ENCODE assay signal across 7 mouse cellular contexts in genomic region chr11:120484265-120484981, GRCm38 (mm10). TPM values are rescaled to one million over a fixed set of nuclear protein-coding genes. Genes with fewer than 3 reads are reported as not detected.
DNase-seq lines count a peak whose midpoint lies in the region; ATAC-seq and TF ChIP-seq lines count a peak whose summit lies in the region.

Mrpl12 (plus strand) TSS chr11:120484613.

- H3K9ac ChIP-seq in embryonic facial prominence, embryonic 12.5 days = peak within 1 kb of the TSS; percentile 80
- peak within 1 kb of the TSS; percentile 89 for H3K9ac ChIP-seq in limb, embryonic 12.5 days (replicated peaks)
- peak within 1 kb of the TSS; percentile 93 for H3K9ac ChIP-seq in midbrain, embryonic 15.5 days

- TF ChIP-seq CTCF in kidney, adult 2 months (conservative IDR thresholded peaks at IDR 0.05; ENCODE audit: insufficient read depth, insufficient read length, low read depth, low read length) = 0 out of 2 replicates have a peak, but pooled peaks have one; percentile 3
- no peak for TF ChIP-seq CTCF in spleen, adult 2 months (IDR thresholded peaks at IDR 0.05; ENCODE audit: extremely low read depth, insufficient read depth, insufficient read length, insufficient replicate concordance)

- H3K4me3 ChIP-seq in embryonic facial prominence, embryonic 12.5 days = peak within 1 kb of the TSS; percentile 87
- H3K4me3 ChIP-seq in kidney, adult 2 months (ENCODE audit: insufficient read depth, low read depth, low read length) = peak within 1 kb of the TSS; percentile 92
- H3K4me3 ChIP-seq in limb, embryonic 12.5 days (replicated peaks) = peak within 1 kb of the TSS; percentile 96
- H3K4me3 ChIP-seq in midbrain, embryonic 15.5 days = peak within 1 kb of the TSS; percentile 81
- H3K4me3 ChIP-seq in spleen, adult 2 months (ENCODE audit: extremely low read depth, insufficient read depth, insufficient read length) = peak within 1 kb of the TSS; percentile 87

- no peaks in the 10 kb centered on the region for H3K9me3 ChIP-seq in embryonic facial prominence, embryonic 12.5 days
- no peaks in the 10 kb centered on the region for H3K9me3 ChIP-seq in limb, embryonic 12.5 days
- H3K9me3 ChIP-seq in midbrain, embryonic 15.5 days = no peaks in the 10 kb centered on the region

- peak within 1 kb of the TSS; percentile 75 for H3K4me2 ChIP-seq in embryonic facial prominence, embryonic 12.5 days (replicated peaks)
- peak within 1 kb of the TSS; percentile 87 for H3K4me2 ChIP-seq in limb, embryonic 12.5 days
- peak within 1 kb of the TSS; percentile 90 for H3K4me2 ChIP-seq in midbrain, embryonic 15.5 days

- peak; percentile 89 for DNase-seq in adrenal gland, postnatal 25 days
- peak; percentile 94 to 95 for DNase-seq in heart, adult 18-20 months
- DNase-seq in kidney, adult 2 months = peak; percentile 94
- peak; percentile 86 to 88 for DNase-seq in spleen, adult 2 months (ENCODE audit: low read depth in 1 of 2, low spot score in 2 of 2)

- peaks cover 20% of the 10 kb centered on the region for H3K4me1 ChIP-seq in embryonic facial prominence, embryonic 12.5 days
- H3K4me1 ChIP-seq in kidney, adult 2 months (ENCODE audit: control insufficient read depth, insufficient read depth, low read length) = peaks cover 10% of the 10 kb centered on the region; the same call in 1 of the 2 replicates
- peaks cover 22% of the 10 kb centered on the region for H3K4me1 ChIP-seq in limb, embryonic 12.5 days (replicated peaks)
- peaks cover 22% of the 10 kb centered on the region for H3K4me1 ChIP-seq in midbrain, embryonic 15.5 days
- peaks cover 6% of the 10 kb centered on the region for H3K4me1 ChIP-seq in spleen, adult 2 months (ENCODE audit: control insufficient read depth, insufficient read depth, insufficient read length)

- H3K27me3 ChIP-seq in embryonic facial prominence, embryonic 12.5 days = no peaks in the 10 kb centered on the region
- H3K27me3 ChIP-seq in kidney, adult 2 months (replicated peaks; ENCODE audit: control insufficient read depth, insufficient read depth, low read length) = no peaks in the 10 kb centered on the region
- no peaks in the 10 kb centered on the region for H3K27me3 ChIP-seq in limb, embryonic 12.5 days
- H3K27me3 ChIP-seq in midbrain, embryonic 15.5 days (replicated peaks) = no peaks in the 10 kb centered on the region
- no peaks in the 10 kb centered on the region for H3K27me3 ChIP-seq in spleen, adult 2 months (ENCODE audit: control insufficient read depth, insufficient read depth, low read length)

- H3K27ac ChIP-seq in embryonic facial prominence, embryonic 12.5 days = peak within 1 kb of the TSS; percentile 90
- peak within 1 kb of the TSS; percentile 95 for H3K27ac ChIP-seq in kidney, adult 2 months (ENCODE audit: insufficient read depth, low read depth, low read length)
- H3K27ac ChIP-seq in limb, embryonic 12.5 days = peak within 1 kb of the TSS; percentile 91
- peak within 1 kb of the TSS; percentile 87 for H3K27ac ChIP-seq in midbrain, embryonic 15.5 days
- peak within 1 kb of the TSS; percentile 55 for H3K27ac ChIP-seq in spleen, adult 2 months (ENCODE audit: insufficient read depth, low read length)

- peak; percentile 81 for TF ChIP-seq POLR2A in kidney, adult 2 months (IDR thresholded peaks at IDR 0.05; ENCODE audit: low read depth, low read length)
- TF ChIP-seq POLR2A in spleen, adult 2 months (IDR thresholded peaks at IDR 0.05; ENCODE audit: low read depth, low read length) = peak; percentile 56; the same call in 1 of the 2 replicates

- WGBS in embryonic facial prominence, embryonic 12.5 days = under 1% methylated on average over 58 of the region's 60 CpGs
- WGBS in kidney, adult 2 months = under 1% methylated on average over 60 of the region's 60 CpGs
- WGBS in limb, embryonic 12.5 days = under 1% methylated on average over 60 of the region's 60 CpGs
- under 1% methylated on average over 60 of the region's 60 CpGs for WGBS in midbrain, embryonic 15.5 days
- under 1% methylated on average over 60 of the region's 60 CpGs for WGBS in spleen, adult 2 months

- peaks cover 73% of the 10 kb centered on the region for H3K36me3 ChIP-seq in embryonic facial prominence, embryonic 12.5 days
- H3K36me3 ChIP-seq in kidney, adult 2 months (ENCODE audit: control insufficient read depth, insufficient read depth, low read length) = no peaks in the 10 kb centered on the region
- peaks cover 81% of the 10 kb centered on the region for H3K36me3 ChIP-seq in limb, embryonic 12.5 days
- H3K36me3 ChIP-seq in midbrain, embryonic 15.5 days (replicated peaks) = peaks cover 36% of the 10 kb centered on the region
- peaks cover 31% of the 10 kb centered on the region for H3K36me3 ChIP-seq in spleen, adult 2 months (ENCODE audit: control insufficient read depth, insufficient read depth, low read length)

- peak; percentile 93 for ATAC-seq in embryonic facial prominence, embryonic 12.5 days (ENCODE audit: insufficient number of reproducible peaks, insufficient read depth, low FRiP score, low TSS enrichment)
- ATAC-seq in limb, embryonic 12.5 days (ENCODE audit: insufficient number of reproducible peaks, insufficient read depth, low FRiP score, low TSS enrichment, low read depth) = peak; percentile 88
- peak; percentile 95 for ATAC-seq in midbrain, embryonic 15.5 days (replicated peaks)

RNA-seq across cellular contexts. Expression of gene Mrpl12, which starts in this region (rescaled TPM):
- total RNA-seq in adrenal gland, postnatal 25 days (2021) = 96.3 and 104 TPM in 2 replicates
- polyA plus RNA-seq in embryonic facial prominence, embryonic 12.5 days (2016; fragmentation: Nextera tagmentation; extraction: Ambion mirVana) = 126 and 128 TPM in 2 replicates
- 100 to 1,000 TPM; 245 to 267 TPM for total RNA-seq in heart, adult 18-20 months (2021)
- polyA plus RNA-seq in kidney, adult 2 months (2012; rRNA removed) = 282 and 300 TPM in 2 replicates
- polyA plus RNA-seq in limb, embryonic 12.5 days (2016; fragmentation: Nextera tagmentation; extraction: Ambion mirVana) = 135 and 139 TPM in 2 replicates
- polyA plus RNA-seq in midbrain, embryonic 15.5 days (2015; fragmentation: Nextera tagmentation; extraction: Ambion mirVana) = 112 and 115 TPM in 2 replicates
- 55.1 and 55.7 TPM in 2 replicates for polyA plus RNA-seq in spleen, adult 2 months (2012; rRNA removed)

Comparison
In these comparisons a context has a peak if more than half of its experiments do, and no peak if none do; other contexts are left out.
1. Peak in every context shown above with its lines: DNase-seq, ATAC-seq, H3K4me3 ChIP-seq and H3K27ac ChIP-seq.